Mouse (Mus musculus): ENCODE data around the gene Chrm2.

Chrm2 gene

GRCm38 (mm10) chr6:36517242-36517641 lies 129.4 kb downstream of the Chrm2 start:
- DNase-seq (ENCODE audit: low spot score in 2 of 2) = no peak

- DNase-seq (ENCODE audit: low spot score in 2 of 2) = no peak
These were observed 135.7 kb downstream of the Chrm2 start for GRCm38 (mm10) chr6:36523599-36523998.

- no peak for DNase-seq (ENCODE audit: low spot score in 2 of 2)
These were observed 140.6 kb downstream of the Chrm2 start for GRCm38 (mm10) chr6:36528509-36528908.

GRCm38 (mm10) chr6:36541247-36541646 lies 153.4 kb downstream of the Chrm2 start:
- DNase-seq (ENCODE audit: low spot score in 2 of 2) = no peak

- no peak for DNase-seq (ENCODE audit: low spot score in 2 of 2)
These were observed 179.0 kb downstream of the Chrm2 start for GRCm38 (mm10) chr6:36566886-36567285.

All from urinary bladder, postnatal 4 days (tissue).